Mouse (Mus musculus): Measurements from ENCODE around the gene Gbf1. TPM values are rescaled to one million over a fixed set of nuclear protein-coding genes. Genes with fewer than 3 reads are reported as not detected.

The Gbf1 gene
- total and polyA plus RNA-seq, 2 experiments from 2014 or later = 41.9 to 54.4 TPM

GRCm38 (mm10) chr19:46132577-46132976 is 19.7 kb upstream of the Gbf1 start:
- no peak overlapping the region for H3K4me3 ChIP-seq (ENCODE audit: low read depth, low read length)
- no peak overlapping the region for H3K4me2 ChIP-seq (ENCODE audit: low read depth)
- no peaks in the 10 kb centered on the region for H3K36me3 ChIP-seq (ENCODE audit: insufficient read depth)
- H3K27me3 ChIP-seq (ENCODE audit: insufficient read depth, low read length) = peaks cover 53% of the 10 kb centered on the region
- no peaks in the 10 kb centered on the region for H3K4me1 ChIP-seq (ENCODE audit: insufficient read depth)
- H3K9ac ChIP-seq = no peak overlapping the region
- TF ChIP-seq CTCF (IDR thresholded peaks at IDR 0.05; ENCODE audit: low read depth) = no peak
- no peaks in the 10 kb centered on the region for H3K9me3 ChIP-seq (ENCODE audit: low read length)
- WGBS = 29% methylated on average over 6 of the region's 6 CpGs
- DNase-seq (no peak), ATAC-seq (no peak)
- H3K27ac ChIP-seq (ENCODE audit: low read depth, low read length) = no peak overlapping the region

- Histone ChIP-seq H3K4me1 (ENCODE audit: insufficient read depth) (no peaks in the 10 kb centered on the region), H3K4me3 (ENCODE audit: low read depth, low read length) (peak overlapping the region; percentile 51), H3K9me3 (ENCODE audit: low read length) (no peaks in the 10 kb centered on the region), H3K36me3 (ENCODE audit: insufficient read depth) (no peaks in the 10 kb centered on the region), H3K27ac (ENCODE audit: low read depth, low read length) (no peak overlapping the region), H3K27me3 (ENCODE audit: insufficient read depth, low read length) (peaks cover 58% of the 10 kb centered on the region), H3K9ac (peak overlapping the region; percentile 54; the same call in 1 of the 2 replicates), H3K4me2 (ENCODE audit: low read depth) (peak overlapping the region; percentile 100)
- TF ChIP-seq CTCF (IDR thresholded peaks at IDR 0.05; ENCODE audit: low read depth) = peak; percentile 98
- WGBS = 0% methylated on average over 12 of the region's 12 CpGs
- peak; percentile 92 for DNase-seq
- ATAC-seq = peak; percentile 88
Observed at GRCm38 (mm10) chr19:46135297-46135696, 17.0 kb upstream of the Gbf1 start.

GRCm38 (mm10) chr19:46135789-46136638 is 16.3 kb upstream of the Gbf1 start:
- under 1% methylated on average over 78 of the region's 79 CpGs for WGBS
- peak; percentile 47 for TF ChIP-seq CTCF (IDR thresholded peaks at IDR 0.05; ENCODE audit: low read depth)
- peak; percentile 60 for DNase-seq
- Histone ChIP-seq H3K27ac (ENCODE audit: low read depth, low read length) (no peak overlapping the region), H3K4me2 (ENCODE audit: low read depth) (peak overlapping the region; percentile 100), H3K4me3 (ENCODE audit: low read depth, low read length) (peak overlapping the region; percentile 51), H3K27me3 (ENCODE audit: insufficient read depth, low read length) (peaks cover 54% of the 10 kb centered on the region), H3K4me1 (ENCODE audit: insufficient read depth) (no peaks in the 10 kb centered on the region), H3K9ac (peak overlapping the region; percentile 54), H3K36me3 (ENCODE audit: insufficient read depth) (no peaks in the 10 kb centered on the region), H3K9me3 (ENCODE audit: low read length) (no peaks in the 10 kb centered on the region)
- ATAC-seq = peak; percentile 32

DNA sequence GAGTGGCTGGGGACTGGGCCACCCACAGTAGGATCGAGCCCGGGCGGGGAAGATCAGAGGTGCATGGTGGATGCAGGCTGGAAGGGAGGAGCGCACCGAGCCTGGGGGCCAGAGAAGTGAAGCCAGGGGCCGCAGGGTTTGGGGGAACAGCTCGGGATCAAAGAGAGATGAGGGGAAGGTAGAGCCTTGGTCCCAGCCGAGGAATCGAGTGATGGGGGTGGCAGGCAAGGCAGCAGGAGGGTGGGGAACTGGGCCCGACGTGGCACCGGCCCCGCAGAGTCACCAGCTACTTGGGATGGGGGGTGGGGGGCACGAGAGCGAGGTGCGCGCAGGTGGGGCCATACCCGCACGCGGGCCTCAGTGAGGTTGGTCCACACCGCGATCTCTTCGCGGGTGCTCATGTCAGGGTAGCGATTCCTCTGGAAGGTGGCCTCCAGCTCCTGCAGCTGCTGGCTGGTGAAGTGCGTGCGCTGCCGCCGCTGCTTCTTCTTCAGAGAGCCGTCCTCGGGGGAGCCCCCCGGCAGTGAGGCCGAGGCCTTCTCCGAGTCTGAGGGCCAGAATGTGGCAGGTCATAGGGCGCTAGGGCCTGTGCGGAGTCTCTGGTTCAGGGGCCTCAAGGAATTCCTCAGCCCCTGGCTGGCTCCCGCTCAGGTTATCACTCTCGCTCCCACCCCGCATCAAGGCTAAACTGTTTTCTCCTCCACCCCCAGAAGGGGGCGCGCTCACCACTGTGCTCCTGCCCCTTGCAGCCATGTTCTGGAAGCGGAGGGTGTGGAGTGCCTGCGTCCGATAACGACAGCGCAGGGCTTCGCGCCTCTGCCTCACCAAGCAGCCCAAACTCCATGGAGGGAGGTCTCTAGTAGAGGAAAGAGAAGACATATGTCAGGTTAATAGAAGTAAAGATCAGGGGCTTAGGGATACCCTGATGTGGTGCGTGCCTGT is 15.4 kb upstream of the Gbf1 start:
- peak overlapping the region; percentile 51 for H3K4me3 ChIP-seq (ENCODE audit: low read depth, low read length)
- peak; percentile 71 for TF ChIP-seq CTCF (IDR thresholded peaks at IDR 0.05; ENCODE audit: low read depth)
- 0 out of 2 replicates have a peak, but pooled peaks have one; percentile 15 for ATAC-seq
- H3K4me2 ChIP-seq (ENCODE audit: low read depth) = peak overlapping the region; percentile 100
- no peaks in the 10 kb centered on the region for H3K4me1 ChIP-seq (ENCODE audit: insufficient read depth)
- H3K36me3 ChIP-seq (ENCODE audit: insufficient read depth) = no peaks in the 10 kb centered on the region
- H3K9ac ChIP-seq = peak overlapping the region; percentile 54
- H3K27ac ChIP-seq (ENCODE audit: low read depth, low read length) = no peak overlapping the region
- 3% methylated on average over 49 of the region's 49 CpGs for WGBS
- H3K27me3 ChIP-seq (ENCODE audit: insufficient read depth, low read length) = peaks cover 50% of the 10 kb centered on the region
- DNase-seq = peak; percentile 35
- H3K9me3 ChIP-seq (ENCODE audit: low read length) = no peaks in the 10 kb centered on the region

GRCm38 (mm10) chr19:46140324-46140723 is 12.0 kb upstream of the Gbf1 start:
- DNase-seq (no peak), ATAC-seq (no peak)
- 50% methylated on average over 2 of the region's 2 CpGs for WGBS
- Histone ChIP-seq H3K9ac (no peak overlapping the region), H3K4me1 (ENCODE audit: insufficient read depth) (no peaks in the 10 kb centered on the region), H3K36me3 (ENCODE audit: insufficient read depth) (no peaks in the 10 kb centered on the region), H3K27ac (ENCODE audit: low read depth, low read length) (no peak overlapping the region), H3K27me3 (ENCODE audit: insufficient read depth, low read length) (peaks cover 25% of the 10 kb centered on the region), H3K4me2 (ENCODE audit: low read depth) (no peak overlapping the region), H3K9me3 (ENCODE audit: low read length) (no peaks in the 10 kb centered on the region), H3K4me3 (ENCODE audit: low read depth, low read length) (no peak overlapping the region)
- no peak for TF ChIP-seq CTCF (IDR thresholded peaks at IDR 0.05; ENCODE audit: low read depth)

GRCm38 (mm10) chr19:46141091-46141490 is 11.2 kb upstream of the Gbf1 start:
- no peak overlapping the region for H3K27ac ChIP-seq (ENCODE audit: low read depth, low read length)
- no peaks in the 10 kb centered on the region for H3K36me3 ChIP-seq (ENCODE audit: insufficient read depth)
- H3K9ac ChIP-seq = no peak overlapping the region
- WGBS = 16% methylated on average over 6 of the region's 6 CpGs
- ATAC-seq = peak; percentile 43; the same call in 1 of the 2 replicates
- H3K4me1 ChIP-seq (ENCODE audit: insufficient read depth) = no peaks in the 10 kb centered on the region
- no peaks in the 10 kb centered on the region for H3K9me3 ChIP-seq (ENCODE audit: low read length)
- no peak overlapping the region for H3K4me2 ChIP-seq (ENCODE audit: low read depth)
- H3K27me3 ChIP-seq (ENCODE audit: insufficient read depth, low read length) = peaks cover 32% of the 10 kb centered on the region
- no peak for DNase-seq
- H3K4me3 ChIP-seq (ENCODE audit: low read depth, low read length) = no peak overlapping the region
- TF ChIP-seq CTCF (IDR thresholded peaks at IDR 0.05; ENCODE audit: low read depth) = no peak
